Mouse (Mus musculus) stomach, embryonic 14.5 days (tissue): ENCODE data around the gene Tsen54. TPM values are rescaled to one million over a fixed set of nuclear protein-coding genes. Genes with fewer than 3 reads are reported as not detected.

Source experiments
- ATAC-seq: fragments of 200-750 bp; cut with Nextera tagmentation; 2 replicates; pipeline ENCODE4 v1.8.0; 2017; ENCODE audit warnings: low read depth, moderate TSS enrichment; ENCODE audit not compliant: insufficient number of reproducible peaks, insufficient read depth, low FRiP score
- H3K27ac ChIP-seq: fragments of 300-500 bp; sonication (generic); 2 replicates; pipeline ENCODE4 v1.5.1; 2014; ENCODE audit warnings: mild to moderate bottlenecking, low read length, moderate library complexity, mixed read lengths
- H3K27me3 ChIP-seq: fragments of 300-500 bp; sonication (generic); 2 replicates; pipeline ENCODE4 v1.6.1; 2014; ENCODE audit warnings: low read length, control low read depth, mixed read lengths; ENCODE audit not compliant: control insufficient read depth, insufficient read depth
- H3K36me3 ChIP-seq: fragments of 300-500 bp; sonication (generic); 2 replicates; pipeline ENCODE4 v1.6.1; 2014; ENCODE audit warnings: mild to moderate bottlenecking, control low read depth, low read length, moderate library complexity, mixed read lengths; ENCODE audit not compliant: control insufficient read depth, insufficient read depth
- H3K4me1 ChIP-seq: fragments of 300-500 bp; sonication (generic); 2 replicates; pipeline ENCODE4 v1.6.1; 2014; ENCODE audit warnings: low read length, control low read depth, mixed read lengths; ENCODE audit not compliant: control insufficient read depth, insufficient read depth
- H3K4me2 ChIP-seq: fragments of 300-500 bp; sonication (generic); replicated peaks from 2 replicates; pipeline ENCODE4 v1.6.1; 2014; ENCODE audit warnings: low read depth, low read length, control low read depth
- H3K4me3 ChIP-seq: fragments of 300-500 bp; sonication (generic); 2 replicates; pipeline ENCODE4 v1.5.1; 2014; ENCODE audit warnings: low read depth, low read length, control low read depth
- H3K9ac ChIP-seq: fragments of 300-500 bp; sonication (generic); replicated peaks from 2 replicates; pipeline ENCODE4 v1.6.1; 2014; ENCODE audit warnings: low read depth, mild to moderate bottlenecking, control low read depth, low read length, moderate library complexity, mixed read lengths
- H3K9me3 ChIP-seq: fragments of 300-500 bp; sonication (generic); 2 replicates; pipeline ENCODE4 v1.6.1; 2016; ENCODE audit warnings: low read depth, low read length, control low read depth; ENCODE audit not compliant: control insufficient read depth
- WGBS: fragments of 180-500 bp; shearing (Covaris S2); extraction: QIAGEN DNeasy Blood & Tissue Kit; methylation state at CpG from one replicate; pipeline ENCODE4 v1.1.7; 2014; 5-methylcytosine and 5-hydroxymethylcytosine counted together
- polyA plus RNA-seq: library from polyadenylated mRNA; unstranded; fragments of >200 nt; fragmentation: Nextera tagmentation; extraction: Ambion mirVana; gene quantifications from 2 replicates; pipeline ENCODE4 v1.2.1, GENCODE M21; 2014

Gene Tsen54
- polyA plus RNA-seq, 1 experiment from 2014 or later = 25.0 TPM

GRCm38 (mm10) chr11:115807971-115808370 is 6.6 kb upstream of the Tsen54 start:
- no peaks in the 10 kb centered on the region for H3K27me3 ChIP-seq
- H3K9ac ChIP-seq = no peak overlapping the region
- ATAC-seq = no peak
- no peak overlapping the region for H3K4me2 ChIP-seq
- peaks cover 44% of the 10 kb centered on the region for H3K4me1 ChIP-seq
- H3K36me3 ChIP-seq = peaks cover 41% of the 10 kb centered on the region
- H3K27ac ChIP-seq = peak overlapping the region; percentile 68; the same call in 1 of the 2 replicates
- no peaks in the 10 kb centered on the region for H3K9me3 ChIP-seq
- no peak overlapping the region for H3K4me3 ChIP-seq
- WGBS = 63% methylated on average over 11 of the region's 11 CpGs

GRCm38 (mm10) chr11:115808696-115809310 is 5.7 kb upstream of the Tsen54 start:
- H3K4me3 ChIP-seq = no peak overlapping the region
- peaks cover 44% of the 10 kb centered on the region for H3K4me1 ChIP-seq
- peak overlapping the region; percentile 25 for H3K4me2 ChIP-seq
- ATAC-seq = peak; percentile 15; the same call in 1 of the 2 replicates
- H3K9ac ChIP-seq = no peak overlapping the region; the same call in 1 of the 2 replicates
- 15% methylated on average over 10 of the region's 10 CpGs for WGBS
- no peaks in the 10 kb centered on the region for H3K9me3 ChIP-seq
- H3K27me3 ChIP-seq = no peaks in the 10 kb centered on the region
- H3K27ac ChIP-seq = peak overlapping the region; percentile 68
- H3K36me3 ChIP-seq = peaks cover 32% of the 10 kb centered on the region

GRCm38 (mm10) chr11:115809311-115809781 is 5.2 kb upstream of the Tsen54 start:
- Histone ChIP-seq H3K4me2 (peak overlapping the region; percentile 25), H3K4me3 (no peak overlapping the region), H3K4me1 (peaks cover 44% of the 10 kb centered on the region), H3K9ac (no peak overlapping the region; the same call in 1 of the 2 replicates), H3K9me3 (no peaks in the 10 kb centered on the region), H3K27ac (peak overlapping the region; percentile 68), H3K27me3 (no peaks in the 10 kb centered on the region), H3K36me3 (peaks cover 27% of the 10 kb centered on the region)
- WGBS = 44% methylated on average over 8 of the region's 8 CpGs
- ATAC-seq = no peak

- 54% methylated on average over 14 of the region's 14 CpGs for WGBS
- H3K4me3 ChIP-seq = 0 out of 2 replicates have a peak overlapping the region, but pooled peaks have one; percentile 92
- peak overlapping the region; percentile 68; the same call in 1 of the 2 replicates for H3K27ac ChIP-seq
These were observed 4.1 kb upstream of the Tsen54 start for GRCm38 (mm10) chr11:115810377-115810776.

GRCm38 (mm10) chr11:115811381-115812093 is 3.0 kb upstream of the Tsen54 start:
- peak overlapping the region; percentile 94 for H3K4me2 ChIP-seq
- no peaks in the 10 kb centered on the region for H3K9me3 ChIP-seq
- H3K9ac ChIP-seq = no peak overlapping the region
- H3K4me3 ChIP-seq = peak overlapping the region; percentile 92
- WGBS = 78% methylated on average over 20 of the region's 20 CpGs
- H3K4me1 ChIP-seq = peaks cover 50% of the 10 kb centered on the region
- ATAC-seq = no peak
- H3K27ac ChIP-seq = no peak overlapping the region; the same call in 1 of the 2 replicates
- peaks cover 12% of the 10 kb centered on the region; the same call in 1 of the 2 replicates for H3K36me3 ChIP-seq
- H3K27me3 ChIP-seq = no peaks in the 10 kb centered on the region

More at GRCm38 (mm10) chr11:115810377-115810776, 4.1 kb upstream of the Tsen54 start:
- Histone ChIP-seq H3K36me3 (peaks cover 17% of the 10 kb centered on the region; the same call in 1 of the 2 replicates), H3K27me3 (no peaks in the 10 kb centered on the region), H3K4me1 (peaks cover 46% of the 10 kb centered on the region), H3K9me3 (no peaks in the 10 kb centered on the region), H3K4me2 (peak overlapping the region; percentile 25), H3K9ac (no peak overlapping the region)
- no peak for ATAC-seq

- Histone ChIP-seq H3K27me3 (no peaks in the 10 kb centered on the region), H3K36me3 (peaks cover 6% of the 10 kb centered on the region; the same call in 1 of the 2 replicates), H3K9me3 (no peaks in the 10 kb centered on the region), H3K4me2 (peak overlapping the region; percentile 94), H3K27ac (no peak overlapping the region; the same call in 1 of the 2 replicates), H3K4me1 (peaks cover 50% of the 10 kb centered on the region), H3K9ac (peak overlapping the region; percentile 66), H3K4me3 (peak overlapping the region; percentile 92)
- 38% methylated on average over 7 of the region's 7 CpGs for WGBS
- no peak for ATAC-seq
These were observed 2.4 kb upstream of the Tsen54 start for GRCm38 (mm10) chr11:115812095-115812494.

- H3K4me3 ChIP-seq = peak overlapping the region; percentile 92
- no peak for ATAC-seq
- H3K27me3 ChIP-seq = no peaks in the 10 kb centered on the region
- 2% methylated on average over 28 of the region's 28 CpGs for WGBS
- H3K9me3 ChIP-seq = no peaks in the 10 kb centered on the region
- H3K36me3 ChIP-seq = 0 out of 2 replicates have a peak, but pooled peaks cover 5% of the 10 kb centered on the region
- H3K4me1 ChIP-seq = peaks cover 50% of the 10 kb centered on the region
- peak overlapping the region; percentile 66 for H3K9ac ChIP-seq
- peak overlapping the region; percentile 74; the same call in 1 of the 2 replicates for H3K27ac ChIP-seq
- H3K4me2 ChIP-seq = peak overlapping the region; percentile 94
These were observed 1.7 kb upstream of the Tsen54 start for GRCm38 (mm10) chr11:115812533-115813420.
